ENCODE assay signal across 18 mouse cellular contexts in the genomic region with DNA sequence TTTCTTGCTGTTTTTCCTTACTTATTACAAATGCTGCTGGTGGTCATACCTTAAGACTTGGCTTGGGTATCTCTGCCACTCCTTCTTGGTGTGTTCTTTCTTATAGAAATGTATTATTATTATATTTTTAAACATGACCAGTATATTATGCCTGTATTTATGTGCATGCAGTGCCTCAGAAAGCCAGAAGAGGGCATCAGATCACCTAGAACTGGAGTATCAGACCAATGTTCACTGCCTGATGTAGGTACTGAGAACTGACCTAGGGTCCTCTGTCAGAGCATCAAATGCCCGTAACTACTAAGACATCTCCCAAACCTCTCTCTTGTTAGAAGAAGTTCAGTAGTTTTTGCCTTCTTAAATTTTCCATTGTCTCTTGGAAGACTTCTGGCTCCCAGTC.
DNase-seq lines count a peak whose midpoint lies in the region; ATAC-seq and TF ChIP-seq lines count a peak whose summit lies in the region.
"Had no signal": no experiment of that assay in that cellular context is flagged by ENCODE, and none has a peak within 500 bp of the region (broad histone marks: within the 10 kb centered on the region; RNA-seq: fewer than 3 reads in every experiment).

No protein-coding gene starts in this region.

- peak; percentile 19; the same call in 1 of the 2 replicates for TF ChIP-seq CTCF in forebrain, postnatal 0 days (IDR thresholded peaks at IDR 0.05; ENCODE audit: low read depth)
- peak; percentile 16 for TF ChIP-seq CTCF in left cerebral cortex, adult 2 months (IDR thresholded peaks at IDR 0.05)
- peak in 1 of 2 experiments; percentile 24; a peak in 1 of 4 replicates for TF ChIP-seq CTCF in CH12.LX (conservative IDR thresholded peaks at IDR 0.05 in 1 of 2, IDR thresholded peaks at IDR 0.05 in 1 of 2; ENCODE audit: low read depth in 2 of 2, low read length in 2 of 2)

- H3K79me2 ChIP-seq in CH12.LX (replicated peaks; ENCODE audit: control insufficient read depth, extremely low read depth, insufficient read depth, poor library complexity, severe bottlenecking), result no peaks in the 10 kb centered on the region

- dilution Hi-C loops in CH12.LX (cut with MboI; ENCODE audit: extremely low pct_ligation_motif_present, extremely low pct_unique_long_range_greater_than_20kb, low sequenced_read_pairs), result no loop called here

- no peak for DNase-seq in forebrain, postnatal 0 days
- DNase-seq in left cerebral cortex, adult 2 months (ENCODE audit: extremely low spot score in 1 of 2, low spot score in 2 of 2), result no peak
- no peak for DNase-seq in left cerebral cortex, adult 9 months (ENCODE audit: low spot score in 2 of 2)
- DNase-seq in CH12.LX (ENCODE audit: extremely low read depth), result no peak
- DNase-seq in R1 (ENCODE audit: low read depth, low spot score), result peak; percentile 9
- DNase-seq in limb, embryonic 10.5 days (ENCODE audit: low spot score), result no peak
- DNase-seq in testis, postnatal 14 days (ENCODE audit: low spot score), result no peak
- DNase-seq: cerebellum, postnatal 36 days; heart, adult 11 months; kidney, postnatal 14 days; layer of hippocampus, adult 9-11 months; lung, embryonic 14.5 days had no signal

- ATAC-seq in forebrain, postnatal 0 days, result no peak
- no peak for ATAC-seq in forebrain, embryonic 16.5 days
- ATAC-seq: inflammation-experienced regulatory T-cells, adult 6 months; midbrain, embryonic 13.5 days had no signal

- H3K27me3 ChIP-seq in forebrain, postnatal 0 days (ENCODE audit: insufficient read depth, low read length), result no peaks in the 10 kb centered on the region
- no peaks in the 10 kb centered on the region for H3K27me3 ChIP-seq in forebrain, embryonic 16.5 days (replicated peaks; ENCODE audit: control insufficient read depth, insufficient read depth, low read length)
- no peaks in the 10 kb centered on the region for H3K27me3 ChIP-seq in CH12.LX (replicated peaks)
- H3K27me3 ChIP-seq in limb, embryonic 10.5 days (ENCODE audit: low read depth, poor library complexity, severe bottlenecking), result no peaks in the 10 kb centered on the region
- H3K27me3 ChIP-seq: forebrain, embryonic 12.5 days; hindbrain, embryonic 12.5 days; limb, embryonic 15.5 days; midbrain, embryonic 13.5 days had no signal

- no peaks in the 10 kb centered on the region for H3K36me3 ChIP-seq in forebrain, postnatal 0 days (ENCODE audit: insufficient read depth)
- H3K36me3 ChIP-seq in forebrain, embryonic 16.5 days (ENCODE audit: control insufficient read depth, insufficient read depth), result no peaks in the 10 kb centered on the region
- no peaks in the 10 kb centered on the region for H3K36me3 ChIP-seq in CH12.LX (replicated peaks in 1 of 2; ENCODE audit: control insufficient read depth in 1 of 2, insufficient read depth in 1 of 2, low read length in 1 of 2)
- H3K36me3 ChIP-seq in limb, embryonic 10.5 days, result no peaks in the 10 kb centered on the region
- H3K36me3 ChIP-seq: forebrain, embryonic 12.5 days; hindbrain, embryonic 12.5 days; limb, embryonic 15.5 days; midbrain, embryonic 13.5 days had no signal

- peak; percentile 17 for TF ChIP-seq RAD21 in CH12.LX (IDR thresholded peaks at IDR 0.05; ENCODE audit: low read depth, low read length)

- H3K4me1 ChIP-seq in forebrain, postnatal 0 days (ENCODE audit: insufficient read depth), result no peaks in the 10 kb centered on the region
- H3K4me1 ChIP-seq in forebrain, embryonic 16.5 days (replicated peaks; ENCODE audit: control insufficient read depth, insufficient read depth, low read length), result peaks cover 6% of the 10 kb centered on the region; the same call in 1 of the 2 replicates
- H3K4me1 ChIP-seq in CH12.LX (ENCODE audit: control insufficient read depth in 1 of 2, insufficient read depth in 2 of 2), result no peaks in the 10 kb centered on the region
- no peaks in the 10 kb centered on the region for H3K4me1 ChIP-seq in limb, embryonic 10.5 days
- H3K4me1 ChIP-seq: hindbrain, embryonic 12.5 days; limb, embryonic 15.5 days had no signal

- H3K4me2 ChIP-seq in forebrain, postnatal 0 days (ENCODE audit: low read depth), result no peak overlapping the region
- no peak overlapping the region for H3K4me2 ChIP-seq in forebrain, embryonic 16.5 days (ENCODE audit: low read length)
- no peak overlapping the region for H3K4me2 ChIP-seq in CH12.LX (ENCODE audit: insufficient read depth, low read depth, poor library complexity, severe bottlenecking)
- H3K4me2 ChIP-seq: forebrain, embryonic 12.5 days; hindbrain, embryonic 12.5 days; limb, embryonic 15.5 days; lung, embryonic 14.5 days; midbrain, embryonic 13.5 days had no signal

- in situ Hi-C loops in CH12.LX (cut with MboI; ENCODE audit: low pct_ligation_motif_present, low pct_unique_long_range_greater_than_20kb, low sequenced_read_pairs), result no loop called here

- H3K4me3 ChIP-seq in forebrain, postnatal 0 days (ENCODE audit: low read depth, low read length), result no peak overlapping the region
- no peak overlapping the region for H3K4me3 ChIP-seq in forebrain, embryonic 16.5 days (replicated peaks; ENCODE audit: low read length)
- H3K4me3 ChIP-seq in left cerebral cortex, adult 2 months, result no peak overlapping the region
- H3K4me3 ChIP-seq in CH12.LX (replicated peaks in 1 of 3; ENCODE audit: low read depth in 2 of 3, low read length in 2 of 3, poor library complexity in 1 of 3), result no peak overlapping the region
- H3K4me3 ChIP-seq in limb, embryonic 10.5 days, result no peak overlapping the region
- H3K4me3 ChIP-seq: forebrain, embryonic 12.5 days; hindbrain, embryonic 12.5 days; limb, embryonic 15.5 days; midbrain, embryonic 13.5 days had no signal

- H3K9ac ChIP-seq in forebrain, postnatal 0 days, result no peak overlapping the region
- no peak overlapping the region for H3K9ac ChIP-seq in forebrain, embryonic 16.5 days (replicated peaks; ENCODE audit: low read depth, low read length)
- H3K9ac ChIP-seq in CH12.LX (ENCODE audit: insufficient read depth, low read depth), result no peak overlapping the region
- H3K9ac ChIP-seq: forebrain, embryonic 12.5 days; hindbrain, embryonic 12.5 days; limb, embryonic 15.5 days; lung, embryonic 14.5 days; midbrain, embryonic 13.5 days had no signal

- WGBS in forebrain, postnatal 0 days, result 97% methylated on average over 1 of the region's 1 CpGs
- 96% methylated on average over 1 of the region's 1 CpGs for WGBS in forebrain, embryonic 16.5 days
- WGBS in limb, embryonic 10.5 days, result 93% methylated on average over 1 of the region's 1 CpGs

- H3K27ac ChIP-seq in forebrain, postnatal 0 days (ENCODE audit: low read depth, low read length), result no peak overlapping the region
- H3K27ac ChIP-seq in forebrain, embryonic 16.5 days (ENCODE audit: low read length), result no peak overlapping the region
- H3K27ac ChIP-seq in left cerebral cortex, adult 2 months, result no peak overlapping the region
- H3K27ac ChIP-seq in CH12.LX (ENCODE audit: insufficient read depth, low read depth), result no peak overlapping the region
- no peak overlapping the region for H3K27ac ChIP-seq in limb, embryonic 10.5 days
- H3K27ac ChIP-seq: forebrain, embryonic 12.5 days; hindbrain, embryonic 12.5 days; limb, embryonic 15.5 days; midbrain, embryonic 13.5 days had no signal

- H3K9me3 ChIP-seq in forebrain, postnatal 0 days (ENCODE audit: low read length), result no peaks in the 10 kb centered on the region
- no peaks in the 10 kb centered on the region for H3K9me3 ChIP-seq in forebrain, embryonic 16.5 days (ENCODE audit: control insufficient read depth, low read length)
- H3K9me3 ChIP-seq in CH12.LX (replicated peaks; ENCODE audit: low read length), result no peaks in the 10 kb centered on the region
- no peaks in the 10 kb centered on the region for H3K9me3 ChIP-seq in limb, embryonic 10.5 days (replicated peaks)
- H3K9me3 ChIP-seq: forebrain, embryonic 12.5 days; hindbrain, embryonic 12.5 days; limb, embryonic 15.5 days; midbrain, embryonic 13.5 days had no signal

- no peak for TF ChIP-seq POLR2A in CH12.LX (IDR thresholded peaks at IDR 0.05; ENCODE audit: low read depth, low read length)

- no peak for TF ChIP-seq EP300 in CH12.LX (IDR thresholded peaks at IDR 0.05; ENCODE audit: low read length)

- intact Hi-C loops in left cerebral cortex, adult 2 months (cut with DNase I), result no loop called here

TF ChIP-seq in CH12.LX, 34 proteins besides CTCF, POLR2A, EP300 and RAD21:
- TF ChIP-seq SMC3 (IDR thresholded peaks at IDR 0.05; ENCODE audit: low read depth, low read length) (peak; percentile 12; the same call in 1 of the 2 replicates), GABPA (IDR thresholded peaks at IDR 0.05; ENCODE audit: insufficient replicate concordance, low read depth, low read length) (no peak)
